ENCODE assay signal across 11 mouse cellular contexts in genomic region chr1:170622934-170623333, GRCm38 (mm10). TPM values are rescaled to one million over a fixed set of nuclear protein-coding genes. Genes with fewer than 3 reads are reported as not detected.
DNase-seq lines count a peak whose midpoint lies in the region; ATAC-seq and TF ChIP-seq lines count a peak whose summit lies in the region.
"Had no signal": no experiment of that assay in that cellular context is flagged by ENCODE, and none has a peak within 500 bp of the region (broad histone marks: within the 10 kb centered on the region; RNA-seq: fewer than 3 reads in every experiment).

No protein-coding gene starts in this region.

- no peak overlapping the region for H3K4me2 ChIP-seq in stomach, embryonic 16.5 days (ENCODE audit: low read depth, low read length)

- intact Hi-C loops in heart, postnatal 10 days (cut with DNase I): no loop called here
- intact Hi-C loops in left cerebral cortex, adult 2 months (cut with DNase I): no loop called here

- ATAC-seq in erythroblast, adult 5-6 weeks (replicated peaks; ENCODE audit: low FRiP score, poor library complexity, severe bottlenecking): peak; percentile 98
- peak; percentile 74; the same call in 1 of the 2 replicates for ATAC-seq in stomach, embryonic 16.5 days (ENCODE audit: insufficient read depth, low FRiP score)

- no peak overlapping the region for H3K4me3 ChIP-seq in stomach, embryonic 16.5 days (replicated peaks; ENCODE audit: low read length)
- no peak overlapping the region for H3K4me3 ChIP-seq in left cerebral cortex, adult 2 months

- WGBS in stomach, embryonic 16.5 days: 36% methylated on average over 5 of the region's 5 CpGs

- peak; percentile 42 for DNase-seq in ovary, adult 18-20 months (ENCODE audit: low spot score)
- no peak for DNase-seq in ovary, postnatal 10 days (ENCODE audit: low spot score)
- DNase-seq in heart, postnatal 10 days: peak; percentile 57 to 74
- DNase-seq in left cerebral cortex, adult 2 months (ENCODE audit: extremely low spot score in 1 of 2, low spot score in 2 of 2): no peak
- DNase-seq in ovary, postnatal 14 days (ENCODE audit: low spot score): no peak
- DNase-seq: cerebellum, adult 8-10 months; kidney, postnatal 36 days; lung, postnatal 10 days; right cerebral cortex, postnatal 4 days had no signal

- H3K36me3 ChIP-seq in stomach, embryonic 16.5 days (ENCODE audit: control insufficient read depth, insufficient read depth, low read length): no peaks in the 10 kb centered on the region

- H3K27ac ChIP-seq in stomach, embryonic 16.5 days (ENCODE audit: low read length): no peak overlapping the region
- H3K27ac ChIP-seq in left cerebral cortex, adult 2 months: no peak overlapping the region

- no peak for TF ChIP-seq CTCF in left cerebral cortex, adult 2 months (IDR thresholded peaks at IDR 0.05)

- no peaks in the 10 kb centered on the region for H3K4me1 ChIP-seq in stomach, embryonic 16.5 days (ENCODE audit: control insufficient read depth, insufficient read depth, low read length)

- peaks cover 7% of the 10 kb centered on the region; the same call in 1 of the 2 replicates for H3K9me3 ChIP-seq in stomach, embryonic 16.5 days (replicated peaks; ENCODE audit: control insufficient read depth, low read length)

- no peak overlapping the region for H3K9ac ChIP-seq in stomach, embryonic 16.5 days (ENCODE audit: low read length)

- H3K27me3 ChIP-seq in stomach, embryonic 16.5 days (ENCODE audit: control insufficient read depth, insufficient read depth, low read length): no peaks in the 10 kb centered on the region

RNA-seq across cellular contexts. Expression of gene Olfml2b, which starts 21.4 kb away (rescaled TPM):
- 5.4 and 5.9 TPM in 2 replicates for total RNA-seq in erythroblast, adult 5-6 weeks (2015; ENCODE audit: low replicate concordance)
- 5.2 and 13.3 TPM in 2 replicates for total RNA-seq in erythroblast, adult 5-6 weeks (2017; ENCODE audit: low replicate concordance)
- total RNA-seq in heart, postnatal 10 days (2021): 10 to 100 TPM; 23.4 to 26.6 TPM
- polyA plus RNA-seq in stomach, embryonic 16.5 days (2015; fragmentation: Nextera tagmentation; extraction: Ambion mirVana): 49.2 and 58.5 TPM in 2 replicates
- 1 to 10 TPM; 2.9 to 3.2 TPM for total RNA-seq in left cerebral cortex, adult 2 months (2021)

RNA-seq across cellular contexts. Expression of gene Nos1ap, which starts 33.3 kb away (rescaled TPM):
- 23.4 and 25.4 TPM in 2 replicates for total RNA-seq in erythroblast, adult 5-6 weeks (2015; ENCODE audit: low replicate concordance)
- total RNA-seq in erythroblast, adult 5-6 weeks (2017; ENCODE audit: low replicate concordance): 22.6 and 26.9 TPM in 2 replicates
- total RNA-seq in heart, postnatal 10 days (2021): 10 to 100 TPM; 17.7 to 22.5 TPM
- polyA plus RNA-seq in stomach, embryonic 16.5 days (2015; fragmentation: Nextera tagmentation; extraction: Ambion mirVana): 8.9 and 13.0 TPM in 2 replicates
- 100 to 1,000 TPM; 197 to 233 TPM for total RNA-seq in left cerebral cortex, adult 2 months (2021)

Comparison
In these comparisons a context has a peak if more than half of its experiments do, and no peak if none do; other contexts are left out.
1. DNase-seq: peak in ovary, adult 18-20 months (single experiment) and heart, postnatal 10 days (2 of 2); none in ovary, postnatal 10 days (single experiment), left cerebral cortex, adult 2 months (0 of 2) and ovary, postnatal 14 days (single experiment).
2. RNA of gene Nos1ap, which starts 33.3 kb away (total RNA-seq): 197 to 233 TPM in left cerebral cortex, adult 2 months; 22.6 to 26.9 TPM in erythroblast, adult 5-6 weeks and 17.7 to 22.5 TPM in heart, postnatal 10 days; every median in the first group is over 4 times any median in the second.